Mouse (Mus musculus) embryonic facial prominence, embryonic 10.5 days (tissue): Measurements from ENCODE around the gene Lrig2. TPM values are rescaled to one million over a fixed set of nuclear protein-coding genes. Genes with fewer than 3 reads are reported as not detected.

Experiments used
- DNase-seq: peaks from one replicate; pipeline ENCODE4 v3.0.0-alpha.2; 2017; ENCODE audit warnings: low spot score
- H3K27ac ChIP-seq: fragments of 300-500 bp; sonication (generic); replicated peaks from 2 replicates; pipeline ENCODE4 v1.5.1; 2016; ENCODE audit warnings: mild to moderate bottlenecking
- H3K27me3 ChIP-seq: fragments of 300-500 bp; sonication (generic); replicated peaks from 2 replicates; pipeline ENCODE4 v1.6.1; 2016; ENCODE audit warnings: low read depth, mild to moderate bottlenecking; ENCODE audit not compliant: poor library complexity, severe bottlenecking
- H3K36me3 ChIP-seq: fragments of 300-500 bp; sonication (generic); replicated peaks from 2 replicates; pipeline ENCODE4 v1.6.1; 2016; ENCODE audit warnings: mild to moderate bottlenecking, moderate library complexity
- H3K4me1 ChIP-seq: fragments of 300-500 bp; sonication (generic); 2 replicates; pipeline ENCODE4 v1.6.1; 2016
- H3K4me3 ChIP-seq: fragments of 300-500 bp; sonication (generic); 2 replicates; pipeline ENCODE4 v1.5.1; 2016; ENCODE audit warnings: mild to moderate bottlenecking, moderate library complexity
- H3K9me3 ChIP-seq: fragments of 300-500 bp; sonication (generic); 2 replicates; pipeline ENCODE4 v1.6.1; 2016; ENCODE audit warnings: mild to moderate bottlenecking
- WGBS: fragments of 180-500 bp; shearing (Covaris S2); methylation state at CpG from one replicate; pipeline ENCODE4 v1.1.7; 2016; 5-methylcytosine and 5-hydroxymethylcytosine counted together
- polyA plus RNA-seq: library from polyadenylated mRNA; unstranded; fragments of >200 nt; fragmentation: Nextera tagmentation; extraction: Ambion mirVana; gene quantifications from 2 replicates; pipeline ENCODE4 v1.2.1, GENCODE M21; 2016

The Lrig2 gene
- polyA plus RNA-seq, 1 experiment from 2014 or later, result 19.1 TPM

DNA sequence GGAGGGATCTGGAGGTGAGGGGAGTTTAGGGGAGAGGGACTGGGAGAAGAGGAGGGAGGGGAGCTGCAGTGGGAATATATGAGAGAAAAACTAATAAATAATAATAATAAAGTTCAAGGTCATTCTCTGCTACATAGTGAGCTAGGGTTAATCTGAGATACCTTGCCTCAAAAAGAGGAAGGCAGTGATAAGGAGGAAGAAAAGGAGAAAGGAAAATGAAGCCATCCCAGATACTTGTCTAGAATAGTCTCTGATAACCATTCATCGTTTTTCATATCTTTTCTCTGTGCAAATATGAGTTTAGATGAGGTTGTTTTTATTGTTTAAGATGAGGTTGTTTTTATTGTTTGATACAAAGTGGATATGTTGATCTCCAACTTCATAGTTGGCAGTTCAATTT, 13.3 kb upstream of the Lrig2 start:
- no peaks in the 10 kb centered on the region for H3K9me3 ChIP-seq
- H3K27ac ChIP-seq, result no peak overlapping the region
- WGBS, result 83% methylated on average over 1 of the region's 1 CpGs
- H3K27me3 ChIP-seq, result no peaks in the 10 kb centered on the region
- H3K4me3 ChIP-seq, result no peak overlapping the region
- no peak for DNase-seq
- no peaks in the 10 kb centered on the region for H3K4me1 ChIP-seq
- no peaks in the 10 kb centered on the region for H3K36me3 ChIP-seq

GRCm38 (mm10) chr3:104523333-104523871, 11.7 kb upstream of the Lrig2 start:
- 68% methylated on average over 4 of the region's 4 CpGs for WGBS
- no peaks in the 10 kb centered on the region for H3K9me3 ChIP-seq

GRCm38 (mm10) chr3:104521341-104521924, 9.7 kb upstream of the Lrig2 start:
- no peaks in the 10 kb centered on the region for H3K36me3 ChIP-seq
- no peaks in the 10 kb centered on the region for H3K27me3 ChIP-seq
- no peak overlapping the region for H3K27ac ChIP-seq
- H3K4me1 ChIP-seq, result no peaks in the 10 kb centered on the region
- no peak for DNase-seq
- no peaks in the 10 kb centered on the region for H3K9me3 ChIP-seq
- no peak overlapping the region for H3K4me3 ChIP-seq
- WGBS, result 65% methylated on average over 3 of the region's 3 CpGs

More at GRCm38 (mm10) chr3:104523333-104523871, 11.7 kb upstream of the Lrig2 start:
- H3K4me3 ChIP-seq, result no peak overlapping the region
- H3K4me1 ChIP-seq, result no peaks in the 10 kb centered on the region
- no peak overlapping the region for H3K27ac ChIP-seq
- H3K27me3 ChIP-seq, result no peaks in the 10 kb centered on the region
- no peak for DNase-seq
- H3K36me3 ChIP-seq, result no peaks in the 10 kb centered on the region

DNA sequence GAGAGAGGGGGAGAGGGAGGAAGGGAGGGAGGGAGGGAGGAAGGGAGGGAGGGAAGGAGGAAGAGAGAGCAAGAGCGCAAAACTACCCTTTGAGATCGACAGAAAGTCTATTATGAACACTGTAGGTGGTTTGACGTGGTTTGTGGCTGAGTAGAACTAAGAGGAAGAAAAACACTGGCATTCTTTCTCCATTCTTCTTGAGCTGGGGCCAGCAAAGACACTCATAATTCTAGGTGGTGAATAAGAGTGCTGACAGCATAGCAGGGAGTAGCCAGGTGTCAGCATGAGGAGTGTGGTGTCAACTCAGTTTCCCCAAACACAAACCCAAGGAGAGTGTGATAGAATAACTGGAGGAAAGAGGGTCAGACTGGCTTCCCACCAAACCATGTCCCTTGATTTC, 8.8 kb upstream of the Lrig2 start:
- Histone ChIP-seq H3K4me1 (no peaks in the 10 kb centered on the region), H3K4me3 (no peak overlapping the region), H3K27me3 (no peaks in the 10 kb centered on the region), H3K36me3 (no peaks in the 10 kb centered on the region), H3K27ac (no peak overlapping the region), H3K9me3 (no peaks in the 10 kb centered on the region)
- 77% methylated on average over 3 of the region's 3 CpGs for WGBS
- no peak for DNase-seq

DNA sequence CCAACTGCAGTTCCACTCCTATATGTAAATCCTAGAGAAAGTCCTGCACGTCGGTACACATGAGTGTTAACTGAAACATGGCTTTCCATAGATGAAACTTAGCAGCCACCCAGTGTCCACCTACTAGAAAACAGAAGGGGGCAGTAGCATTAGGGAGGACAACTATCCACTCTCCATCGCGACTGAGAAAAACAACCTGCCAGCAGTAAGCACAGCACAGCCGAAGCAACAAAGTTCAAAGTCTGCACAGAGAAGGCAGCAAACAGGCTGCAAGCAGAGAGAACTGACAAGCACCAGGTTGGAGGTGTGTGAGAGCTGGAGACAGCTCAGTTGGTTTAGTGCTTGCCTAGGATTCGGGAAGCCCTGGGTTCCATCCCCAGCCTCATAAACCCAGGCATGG, 7.2 kb upstream of the Lrig2 start:
- no peak overlapping the region for H3K27ac ChIP-seq
- no peak for DNase-seq
- H3K4me1 ChIP-seq, result no peaks in the 10 kb centered on the region
- H3K9me3 ChIP-seq, result no peaks in the 10 kb centered on the region
- no peak overlapping the region for H3K4me3 ChIP-seq
- H3K27me3 ChIP-seq, result no peaks in the 10 kb centered on the region
- H3K36me3 ChIP-seq, result no peaks in the 10 kb centered on the region
- 71% methylated on average over 6 of the region's 6 CpGs for WGBS

- 87% methylated on average over 3 of the region's 3 CpGs for WGBS
- H3K36me3 ChIP-seq, result no peaks in the 10 kb centered on the region
- no peak for DNase-seq
- H3K9me3 ChIP-seq, result no peaks in the 10 kb centered on the region
- no peak overlapping the region for H3K4me3 ChIP-seq
- H3K4me1 ChIP-seq, result no peaks in the 10 kb centered on the region
- H3K27ac ChIP-seq, result no peak overlapping the region
- H3K27me3 ChIP-seq, result no peaks in the 10 kb centered on the region
These were observed 6.7 kb upstream of the Lrig2 start for GRCm38 (mm10) chr3:104518411-104518810.

GRCm38 (mm10) chr3:104517161-104517560, 5.4 kb upstream of the Lrig2 start:
- no peaks in the 10 kb centered on the region for H3K27me3 ChIP-seq
- H3K36me3 ChIP-seq, result no peaks in the 10 kb centered on the region
- no peak overlapping the region for H3K4me3 ChIP-seq
- no peak for DNase-seq
- H3K27ac ChIP-seq, result no peak overlapping the region
- H3K9me3 ChIP-seq, result no peaks in the 10 kb centered on the region
- 79% methylated on average over 5 of the region's 5 CpGs for WGBS
- H3K4me1 ChIP-seq, result no peaks in the 10 kb centered on the region; the same call in 1 of the 2 replicates

GRCm38 (mm10) chr3:104514510-104514909, 2.8 kb upstream of the Lrig2 start:
- no peaks in the 10 kb centered on the region for H3K27me3 ChIP-seq
- no peak overlapping the region for H3K27ac ChIP-seq
- H3K36me3 ChIP-seq, result no peaks in the 10 kb centered on the region
- no peak for DNase-seq
- no peak overlapping the region for H3K4me3 ChIP-seq
- peaks cover 8% of the 10 kb centered on the region for H3K4me1 ChIP-seq
- WGBS, result 84% methylated on average over 2 of the region's 2 CpGs
- H3K9me3 ChIP-seq, result no peaks in the 10 kb centered on the region

DNA sequence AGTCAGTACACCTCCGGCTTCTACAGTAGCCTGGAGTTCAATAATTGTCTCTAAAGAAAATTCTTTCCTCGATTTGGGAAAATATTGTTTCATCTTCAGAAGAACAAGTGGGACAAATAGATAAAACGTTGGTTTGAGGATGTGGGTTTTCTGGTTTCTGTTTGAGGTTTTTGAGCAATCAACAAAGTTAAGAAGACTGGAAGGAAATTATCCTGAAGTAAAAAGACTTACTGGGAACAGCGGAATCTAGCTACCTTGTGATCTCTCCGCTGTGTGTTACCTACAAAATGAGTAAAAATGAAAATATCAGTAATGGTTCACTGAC, 668 bp upstream of the Lrig2 start:
- Histone ChIP-seq H3K4me3 (peak overlapping the region; percentile 89), H3K9me3 (no peaks in the 10 kb centered on the region), H3K27ac (peak overlapping the region; percentile 93), H3K4me1 (peaks cover 8% of the 10 kb centered on the region), H3K36me3 (peaks cover 3% of the 10 kb centered on the region; the same call in 1 of the 2 replicates), H3K27me3 (no peaks in the 10 kb centered on the region)
- no peak for DNase-seq
- 23% methylated on average over 5 of the region's 5 CpGs for WGBS

GRCm38 (mm10) chr3:104510771-104511429, 818 bp downstream of the Lrig2 start:
- no peak for DNase-seq
- H3K27ac ChIP-seq, result peak overlapping the region; percentile 93
- no peaks in the 10 kb centered on the region for H3K27me3 ChIP-seq
- peak overlapping the region; percentile 89 for H3K4me3 ChIP-seq
- 2% methylated on average over 14 of the region's 14 CpGs for WGBS
- no peaks in the 10 kb centered on the region for H3K9me3 ChIP-seq
- peaks cover 8% of the 10 kb centered on the region for H3K4me1 ChIP-seq
- peaks cover 3% of the 10 kb centered on the region; the same call in 1 of the 2 replicates for H3K36me3 ChIP-seq

DNA sequence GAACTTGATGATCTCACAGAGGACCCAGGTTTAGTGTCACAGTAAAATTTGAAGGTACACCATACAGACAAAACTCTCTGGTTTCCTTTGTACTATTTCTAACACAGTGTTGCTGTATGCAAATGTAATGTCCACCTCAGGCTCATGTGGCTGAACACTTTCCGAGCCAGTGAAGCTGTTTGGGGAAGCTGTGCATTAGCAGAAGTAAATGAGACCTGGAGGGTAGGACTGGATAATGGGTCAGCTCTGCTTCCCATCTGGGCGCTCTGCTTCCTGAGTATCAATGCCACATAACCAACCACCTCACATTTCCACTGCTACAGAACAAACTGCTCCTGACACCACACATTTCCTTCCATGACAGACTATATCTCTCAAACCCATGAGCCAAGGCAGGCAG, 10.1 kb downstream of the Lrig2 start:
- Histone ChIP-seq H3K36me3 (peaks cover 12% of the 10 kb centered on the region), H3K27ac (no peak overlapping the region), H3K9me3 (no peaks in the 10 kb centered on the region), H3K27me3 (no peaks in the 10 kb centered on the region), H3K4me1 (no peaks in the 10 kb centered on the region), H3K4me3 (no peak overlapping the region)
- no peak for DNase-seq
- 84% methylated on average over 2 of the region's 2 CpGs for WGBS

GRCm38 (mm10) chr3:104500881-104501280, 10.8 kb downstream of the Lrig2 start:
- Histone ChIP-seq H3K27ac (no peak overlapping the region), H3K4me3 (no peak overlapping the region), H3K9me3 (no peaks in the 10 kb centered on the region), H3K4me1 (no peaks in the 10 kb centered on the region), H3K36me3 (peaks cover 20% of the 10 kb centered on the region), H3K27me3 (no peaks in the 10 kb centered on the region)
- 90% methylated on average over 2 of the region's 2 CpGs for WGBS
- DNase-seq, result no peak

GRCm38 (mm10) chr3:104496176-104496575, 15.5 kb downstream of the Lrig2 start:
- Histone ChIP-seq H3K27me3 (no peaks in the 10 kb centered on the region), H3K4me3 (no peak overlapping the region), H3K4me1 (no peaks in the 10 kb centered on the region), H3K36me3 (peaks cover 63% of the 10 kb centered on the region), H3K27ac (no peak overlapping the region), H3K9me3 (no peaks in the 10 kb centered on the region)
- no peak for DNase-seq
- WGBS, result 86% methylated on average over 4 of the region's 4 CpGs
